Mouse (Mus musculus) heart, adult 2 months (tissue): ENCODE results near the gene Stat5b.

Experiments used
- CTCF ChIP-seq: fragments of 200-600 bp; IDR thresholded peaks from 2 replicates; pipeline ENCODE4 v1.8.1; 2022; ENCODE audit warnings: antibody characterized with exemption, mild to moderate bottlenecking, moderate library complexity
- EP300 ChIP-seq: fragments of 200-500 bp; IDR thresholded peaks from 2 replicates; pipeline ENCODE4 v1.6.1; 2011; ENCODE audit warnings: low read depth, low read length, control low read depth; ENCODE audit not compliant: insufficient read depth
- POLR2A ChIP-seq: fragments of 200-500 bp; IDR thresholded peaks from 2 replicates; pipeline ENCODE4 v1.6.1; 2011; ENCODE audit warnings: mild to moderate bottlenecking, low read depth, low read length, control low read depth; ENCODE audit not compliant: insufficient read depth

DNA sequence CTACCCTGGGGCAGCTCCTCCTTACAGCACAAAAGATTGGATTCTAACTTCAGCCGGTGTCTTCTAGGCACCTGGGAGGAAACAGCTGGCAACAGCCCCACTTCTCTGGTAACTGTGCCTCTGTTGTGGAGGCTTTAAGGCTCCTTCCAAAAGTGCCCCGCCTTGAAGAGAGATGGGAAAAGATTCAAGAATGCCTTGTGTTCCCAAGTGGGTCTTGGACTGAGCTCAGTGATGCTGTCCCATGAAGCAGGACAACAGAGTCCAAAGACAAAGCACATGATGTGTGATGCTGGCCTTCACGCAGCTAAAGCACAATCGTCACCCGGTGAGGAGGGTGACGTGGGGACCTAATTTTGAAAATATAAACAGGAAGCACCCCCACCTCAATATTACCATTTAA is 4.7 kb downstream of the Stat5b start:
- TF ChIP-seq CTCF (no peak), EP300 (0 out of 2 replicates have a peak, but pooled peaks have one; percentile 54), POLR2A (no peak)
